Mouse (Mus musculus) CD8-positive naive resting alpha-beta T cell, adult 2 months (primary cell): Measurements from ENCODE around the gene Sidt1.

Source experiments
- DNase-seq, 2 experiments: peaks; one replicate each; pipeline ENCODE4 v3.0.0; 2022; ENCODE audit warnings: low read depth in 2 of 2, low spot score in 2 of 2

Sidt1 gene

GRCm38 (mm10) chr16:44332861-44333284, at the start of gene Sidt1:
Sidt1 (minus strand) TSS chr16:44333196.
- peak; percentile 66 for DNase-seq

DNA sequence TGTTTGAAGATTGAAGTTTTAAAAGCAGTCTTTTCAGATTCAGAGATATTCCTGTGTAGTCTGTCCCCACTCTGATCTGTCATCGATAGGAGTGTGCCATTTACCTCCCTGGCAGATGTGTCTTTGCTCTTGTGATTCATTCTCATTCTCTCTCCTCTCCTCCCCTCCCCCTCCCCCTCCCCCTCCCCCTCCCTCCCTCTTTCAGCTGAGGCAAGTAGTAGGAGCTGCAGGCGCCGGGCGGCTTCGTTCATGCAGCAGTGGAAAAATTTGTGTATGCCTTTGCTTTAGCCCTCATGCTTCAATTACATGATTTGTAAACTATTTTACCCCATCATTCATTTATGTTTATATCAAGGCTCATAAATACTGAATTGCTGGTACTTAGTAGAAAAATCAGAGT, 48.6 kb upstream of the Sidt1 start:
- DNase-seq = no peak

DNA sequence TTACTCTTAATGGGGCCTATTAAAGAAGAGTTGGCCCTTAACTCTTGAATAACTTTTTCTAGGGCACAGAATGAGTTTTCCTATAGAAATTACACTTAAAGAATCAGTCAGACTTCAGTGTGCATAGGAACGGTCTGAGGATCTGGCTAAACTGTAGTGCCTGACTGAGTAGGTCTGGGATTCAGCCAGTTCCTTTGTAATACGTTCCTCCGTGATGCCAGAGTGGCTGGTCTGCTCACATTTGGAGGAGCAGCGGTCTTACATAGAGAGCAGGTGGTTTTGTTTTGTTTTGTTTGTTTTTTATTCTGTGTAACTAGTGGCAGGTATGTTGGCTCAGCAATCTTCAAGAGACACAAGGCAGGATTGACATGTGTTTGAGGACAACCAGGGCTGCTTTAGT, 47.0 kb upstream of the Sidt1 start:
- DNase-seq = no peak

DNA sequence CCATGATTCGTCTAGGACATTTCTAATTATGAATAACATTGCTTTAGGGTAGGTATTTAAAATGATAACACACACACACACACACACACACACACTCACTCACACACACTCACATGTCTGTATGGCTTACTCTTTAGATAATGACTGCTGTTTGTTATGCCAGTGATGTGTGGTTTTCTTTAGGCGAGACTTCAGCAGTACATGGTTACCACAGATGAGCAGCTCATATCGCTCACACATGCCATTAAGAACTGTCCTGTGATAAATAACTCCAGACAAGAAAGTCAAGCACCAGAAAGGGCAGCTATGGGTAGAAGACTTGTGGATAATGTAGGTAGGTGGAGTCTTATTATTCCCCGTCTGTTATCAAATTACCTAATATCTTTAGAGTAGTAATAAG, 42.5 kb upstream of the Sidt1 start:
- DNase-seq = no peak

DNA sequence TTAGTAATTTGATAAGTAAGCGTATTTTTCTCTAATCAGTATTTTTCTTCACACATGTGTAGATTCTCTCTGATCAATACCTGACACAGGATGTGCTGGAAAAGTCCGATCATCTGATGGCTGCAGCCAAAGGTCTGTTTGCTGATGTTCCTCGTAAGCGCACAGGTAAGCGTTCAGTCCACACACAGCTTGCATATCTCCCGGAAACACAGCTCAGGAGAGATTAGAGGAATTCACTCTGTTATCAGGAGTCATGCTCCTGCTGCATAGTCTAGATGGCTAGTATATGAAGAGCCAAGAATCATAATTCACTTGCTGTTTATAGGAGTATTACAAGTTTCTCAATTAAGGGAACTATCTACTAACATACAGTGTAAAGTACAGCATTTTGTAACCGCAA, 32.5 kb upstream of the Sidt1 start:
- no peak for DNase-seq

GRCm38 (mm10) chr16:44361921-44362890, 29.2 kb upstream of the Sidt1 start:
- DNase-seq = peak in 1 of 2 experiments; percentile 51

DNA sequence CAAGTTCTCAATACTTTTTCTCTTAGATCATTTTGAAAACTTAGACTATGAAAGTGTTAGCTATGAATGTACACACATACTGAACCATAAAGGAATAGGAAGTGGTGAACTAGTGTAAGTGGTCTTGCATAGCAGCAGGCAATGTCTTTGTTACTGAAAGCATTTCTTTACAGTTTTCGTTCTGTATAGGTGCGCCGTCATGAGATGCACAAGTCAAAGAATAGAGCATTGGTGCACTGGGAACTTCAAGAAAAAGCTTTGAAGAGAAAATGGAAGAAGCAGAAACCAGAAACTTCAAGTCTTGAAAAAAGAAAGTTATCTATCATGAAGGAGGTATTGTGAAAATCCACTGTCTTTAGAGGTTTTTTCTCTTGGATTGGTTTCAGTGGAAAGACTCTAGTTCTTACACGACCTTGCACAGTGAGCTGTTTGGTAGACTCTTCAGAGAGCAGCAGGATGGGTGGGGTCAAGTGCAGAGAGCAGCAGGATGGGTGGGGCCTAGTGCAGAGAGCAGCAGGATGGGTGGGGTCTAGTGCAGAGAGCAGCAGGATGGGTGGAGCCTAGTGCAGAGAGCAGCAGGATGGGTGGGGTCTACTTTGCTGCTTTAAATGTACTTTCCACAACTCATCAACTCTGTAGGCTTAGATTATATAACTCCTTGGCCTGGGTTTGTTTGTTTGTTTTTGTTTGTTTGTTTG, 24.7 kb upstream of the Sidt1 start:
- peak; percentile 63 to 66 for DNase-seq

DNA sequence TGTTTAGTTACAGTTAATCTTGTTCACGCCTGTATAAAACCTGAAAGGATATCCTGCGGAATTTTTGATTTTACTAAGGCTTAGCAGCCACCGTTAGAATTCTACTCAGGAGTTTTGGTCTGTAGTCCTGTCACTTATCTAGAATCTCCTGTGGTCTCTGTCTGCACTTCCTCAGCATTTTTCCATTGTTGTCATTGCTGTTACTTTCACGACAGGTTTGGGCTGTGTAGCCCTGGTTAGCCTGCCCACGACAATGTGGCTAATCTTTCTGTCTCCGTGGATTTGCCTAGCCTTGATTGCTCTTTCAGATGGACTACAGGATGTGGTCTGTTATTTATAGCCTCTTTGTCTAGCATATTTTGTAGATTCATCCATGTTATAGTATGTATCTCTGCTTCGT, 23.3 kb upstream of the Sidt1 start:
- no peak for DNase-seq

GRCm38 (mm10) chr16:44349801-44350397, 16.9 kb upstream of the Sidt1 start:
- DNase-seq = no peak

- peak; percentile 93 to 94 for DNase-seq
These were observed 14.3 kb upstream of the Sidt1 start, which contains the start of gene Spice1 for GRCm38 (mm10) chr16:44347071-44347901. Spice1 (plus strand) TSS chr16:44347121.

- DNase-seq = no peak
These were observed 4.5 kb upstream of the Sidt1 start for GRCm38 (mm10) chr16:44337541-44337940.

- DNase-seq = peak in 1 of 2 experiments; percentile 33
These were observed 768 bp downstream of the Sidt1 start for GRCm38 (mm10) chr16:44331995-44332860.

GRCm38 (mm10) chr16:44331671-44331994, 1.4 kb downstream of the Sidt1 start:
- DNase-seq = no peak

GRCm38 (mm10) chr16:44331154-44331553, 1.8 kb downstream of the Sidt1 start:
- DNase-seq = no peak

DNA sequence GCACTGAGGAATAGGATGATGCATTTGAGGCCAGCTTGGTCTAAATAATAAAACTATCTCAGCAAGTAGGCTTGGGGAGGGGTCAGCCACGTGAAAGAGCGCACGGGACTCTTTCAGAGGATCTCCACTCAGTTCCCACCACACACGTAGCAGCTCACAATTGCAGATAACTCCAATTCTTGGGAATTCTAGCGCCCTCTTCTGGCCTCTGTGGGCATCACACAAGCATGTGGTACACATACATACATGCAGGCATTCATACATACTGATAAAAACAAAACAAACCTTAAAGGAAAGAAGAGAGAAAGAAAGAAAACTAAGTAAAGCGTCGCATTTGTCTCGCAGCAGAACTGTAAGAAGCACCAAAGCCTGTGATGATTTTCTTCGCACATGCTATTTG, 2.3 kb downstream of the Sidt1 start:
- no peak for DNase-seq

DNA sequence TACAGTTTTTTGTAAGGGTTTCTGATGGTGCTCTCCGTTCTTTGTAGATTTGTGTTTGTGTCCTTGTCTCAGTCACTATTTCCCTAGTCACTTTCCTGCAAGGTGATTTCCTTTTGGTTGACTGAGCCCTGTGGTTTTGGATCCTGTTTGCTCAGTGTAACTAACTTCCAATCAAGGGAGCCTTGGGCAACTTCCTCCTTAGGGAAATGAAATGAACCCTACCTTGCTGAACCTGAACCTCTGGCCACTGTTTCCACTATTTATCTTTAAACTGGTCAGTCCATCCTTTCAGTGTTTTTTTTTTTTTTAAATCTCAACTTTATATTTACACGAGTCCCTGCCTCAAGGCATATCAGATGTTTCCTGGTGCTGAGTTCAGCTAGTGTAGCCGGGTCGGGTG, 4.4 kb downstream of the Sidt1 start:
- DNase-seq = no peak

DNA sequence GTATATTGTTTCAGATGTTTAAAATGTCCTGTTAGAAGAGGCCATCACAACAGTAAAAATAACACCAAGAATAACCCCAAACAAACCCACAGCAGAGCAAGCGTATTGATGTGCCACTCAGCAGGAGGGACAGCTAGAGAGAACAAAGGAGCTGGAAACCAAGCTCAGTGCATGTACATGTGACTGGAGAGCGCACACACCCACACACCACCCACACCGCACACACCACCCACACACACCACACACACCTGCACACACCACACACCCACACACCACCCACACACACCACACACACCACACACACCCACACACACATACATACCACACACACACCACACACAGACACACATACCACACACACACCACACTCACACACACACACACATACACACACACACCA, 12.8 kb downstream of the Sidt1 start:
- DNase-seq = peak; percentile 15 to 23

- no peak for DNase-seq
These were observed 16.6 kb downstream of the Sidt1 start for GRCm38 (mm10) chr16:44316350-44316749.

DNA sequence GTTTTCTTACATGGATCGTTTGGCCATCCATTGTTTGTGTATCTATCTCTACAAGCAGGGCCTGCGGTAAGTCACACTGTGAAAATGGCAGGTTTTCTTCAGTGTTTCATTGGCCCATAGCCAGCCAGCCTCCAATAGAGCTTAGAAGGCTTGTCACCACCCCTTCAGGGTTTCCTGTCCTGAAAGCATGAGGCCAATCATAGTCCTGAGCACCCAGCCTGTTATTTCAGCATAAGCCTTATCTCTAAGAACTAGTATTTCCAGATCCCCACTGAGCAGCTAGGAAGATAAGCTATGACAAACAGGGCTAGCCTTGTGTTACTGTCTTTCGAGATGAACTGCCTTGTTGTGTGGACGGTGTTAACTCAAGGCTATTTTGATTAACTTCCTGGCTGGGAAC, 19.6 kb downstream of the Sidt1 start:
- no peak for DNase-seq

DNA sequence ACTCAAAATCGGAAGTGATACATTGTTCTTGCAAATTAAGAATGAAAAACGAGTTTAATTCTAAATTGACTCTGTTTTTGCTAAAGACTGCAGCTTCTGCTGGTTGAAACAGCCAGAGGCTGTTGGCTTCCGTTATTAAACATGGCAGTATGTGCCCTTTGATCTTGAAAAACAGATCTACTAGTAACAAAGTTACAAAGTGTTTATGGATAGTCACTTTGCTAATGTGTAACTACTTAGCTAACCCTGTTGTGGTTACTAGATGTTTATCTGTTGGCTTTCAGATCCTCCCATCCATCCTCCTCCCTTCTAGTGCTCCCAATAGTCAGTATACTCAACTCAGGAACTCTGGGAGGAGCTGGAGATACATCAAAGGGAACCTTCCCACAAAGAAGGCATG, 27.4 kb downstream of the Sidt1 start:
- no peak for DNase-seq
